Mouse (Mus musculus) regulatory T cell (primary cell): ENCODE data around the gene Gch1.

Experiments used
- in situ Hi-C: fragments of 300-600 bp; cut with MboI, MseI; formaldehyde crosslinking; loops from one replicate; pipeline ENCODE4 v1.15.1; 2025; ENCODE audit warnings: high pct_unique_total_duplicates

Gene Gch1

GRCm38 (mm10) chr14:47188848-47189634 is at the start of gene Gch1:
Gch1 (minus strand) TSS chr14:47189413.
- in situ Hi-C loops, result no loop called here

GRCm38 (mm10) chr14:47237286-47237685 is 48.1 kb upstream of the Gch1 start:
- in situ Hi-C loops, result no loop called here

GRCm38 (mm10) chr14:47236491-47236890 is 47.3 kb upstream of the Gch1 start:
- in situ Hi-C loops, result no loop called here

GRCm38 (mm10) chr14:47234526-47235250 is 45.5 kb upstream of the Gch1 start:
- in situ Hi-C loops, result no loop called here

- in situ Hi-C loops, result no loop called here
Measured at GRCm38 (mm10) chr14:47234032-47234431, 44.8 kb upstream of the Gch1 start.

- in situ Hi-C loops, result no loop called here
Measured at GRCm38 (mm10) chr14:47233602-47234001, 44.4 kb upstream of the Gch1 start.

- in situ Hi-C loops, result no loop called here
Measured at GRCm38 (mm10) chr14:47229796-47230376, 40.7 kb upstream of the Gch1 start.

GRCm38 (mm10) chr14:47225931-47226330 is 36.7 kb upstream of the Gch1 start:
- in situ Hi-C loops, result no loop called here

GRCm38 (mm10) chr14:47224476-47225325 is 35.5 kb upstream of the Gch1 start:
- in situ Hi-C loops, result no loop called here

GRCm38 (mm10) chr14:47222631-47223450 is 33.6 kb upstream of the Gch1 start:
- in situ Hi-C loops, result no loop called here

GRCm38 (mm10) chr14:47221567-47221966 is 32.4 kb upstream of the Gch1 start:
- in situ Hi-C loops, result no loop called here

GRCm38 (mm10) chr14:47220231-47221025 is 31.2 kb upstream of the Gch1 start:
- in situ Hi-C loops, result no loop called here

GRCm38 (mm10) chr14:47218766-47219606 is 29.8 kb upstream of the Gch1 start:
- in situ Hi-C loops, result no loop called here

- in situ Hi-C loops, result no loop called here
Measured at GRCm38 (mm10) chr14:47216541-47216940, 27.3 kb upstream of the Gch1 start.

- in situ Hi-C loops, result no loop called here
Measured at GRCm38 (mm10) chr14:47214367-47214766, 25.2 kb upstream of the Gch1 start.

- in situ Hi-C loops, result no loop called here
Measured at GRCm38 (mm10) chr14:47213305-47213704, 24.1 kb upstream of the Gch1 start.

- in situ Hi-C loops, result no loop called here
Measured at GRCm38 (mm10) chr14:47209669-47210164, 20.5 kb upstream of the Gch1 start.

GRCm38 (mm10) chr14:47208564-47209493 is 19.6 kb upstream of the Gch1 start:
- in situ Hi-C loops, result no loop called here
